Mouse (Mus musculus) ES-Bruce4 (cell line): Measurements from ENCODE around the gene Aldh1b1.

Experiments used
- CTCF ChIP-seq: IDR thresholded peaks from one replicate; pipeline ENCODE4 v1.8.1; 2011; ENCODE audit warnings: low read depth, low read length
- EP300 ChIP-seq: IDR thresholded peaks from 2 replicates; pipeline ENCODE4 v1.6.1; 2011; ENCODE audit warnings: low read depth, low read length; ENCODE audit not compliant: insufficient read depth
- POLR2A ChIP-seq: IDR thresholded peaks from one replicate; pipeline ENCODE4 v1.8.1; 2011; ENCODE audit warnings: low read length; ENCODE audit not compliant: insufficient read depth

DNA sequence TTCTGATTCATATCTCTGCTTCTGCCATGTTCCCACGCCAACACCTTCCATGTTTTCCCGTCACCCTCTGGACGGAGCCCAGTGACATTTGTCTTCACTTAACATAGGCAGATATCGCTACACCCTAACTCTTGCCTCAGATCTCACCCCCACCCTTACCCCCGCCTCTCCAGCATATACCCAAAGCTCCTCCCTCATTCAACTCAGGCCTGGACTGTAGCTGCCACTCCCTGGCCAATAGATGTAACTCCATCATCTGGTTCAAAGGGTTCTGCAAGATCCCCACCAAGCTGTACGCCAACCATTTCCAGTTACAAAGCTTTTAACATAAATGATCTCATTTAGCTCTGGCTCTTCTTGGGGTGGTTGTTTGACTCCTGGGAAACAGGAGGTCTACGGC lies 32.0 kb upstream of the Aldh1b1 start:
- TF ChIP-seq CTCF (no peak), POLR2A (no peak), EP300 (no peak)
